In genomic region chr9:61348036-61348435, GRCm38 (mm10) we compare ENCODE assay signal across 15 mouse cellular contexts. TPM values are rescaled to one million over a fixed set of nuclear protein-coding genes. Genes with fewer than 3 reads are reported as not detected.
DNase-seq lines count a peak whose midpoint lies in the region; ATAC-seq lines count a peak whose summit lies in the region.
"Had no signal": no experiment of that assay in that cellular context is flagged by ENCODE, and none has a peak within 500 bp of the region (broad histone marks: within the 10 kb centered on the region; RNA-seq: fewer than 3 reads in every experiment).

No protein-coding gene starts in this region.

- peak; percentile 42 for DNase-seq in cerebellum, adult 11-12 months
- no peak for DNase-seq in cerebellum, adult 8-10 months
- DNase-seq in neural tube, embryonic 10.5 days (ENCODE audit: extremely low spot score, low spot score) = no peak
- peak; percentile 48 for DNase-seq in kidney, postnatal 14 days
- no peak for DNase-seq in embryo, embryonic 10 days (ENCODE audit: low spot score)
- DNase-seq: heart, adult 18-20 months; heart, postnatal 10 days; layer of hippocampus, postnatal 36 days; thymus, postnatal 14 days had no signal

- 73% methylated on average over 9 of the region's 9 CpGs for whole genome bisulfite sequencing in neural tube, embryonic 15.5 days

- H3K9ac ChIP-seq in neural tube, embryonic 15.5 days (replicated peaks) = no peak overlapping the region
- H3K9ac ChIP-seq: embryonic facial prominence, embryonic 12.5 days; limb, embryonic 15.5 days had no signal

- peaks cover 23% of the 10 kb centered on the region for H3K27me3 ChIP-seq in neural tube, embryonic 15.5 days (replicated peaks)

- H3K36me3 ChIP-seq in neural tube, embryonic 15.5 days = no peaks in the 10 kb centered on the region
- H3K36me3 ChIP-seq: embryonic facial prominence, embryonic 12.5 days; G1E; limb, embryonic 15.5 days had no signal

- H3K4me2 ChIP-seq in neural tube, embryonic 15.5 days = no peak overlapping the region
- H3K4me2 ChIP-seq: embryonic facial prominence, embryonic 12.5 days; limb, embryonic 15.5 days had no signal

- H3K4me3 ChIP-seq in neural tube, embryonic 15.5 days (replicated peaks) = no peak overlapping the region
- H3K4me3 ChIP-seq: embryonic facial prominence, embryonic 12.5 days; limb, embryonic 15.5 days had no signal

- H3K9me3 ChIP-seq in neural tube, embryonic 15.5 days (replicated peaks) = no peaks in the 10 kb centered on the region
- H3K9me3 ChIP-seq: embryonic facial prominence, embryonic 12.5 days; G1E; limb, embryonic 15.5 days had no signal

- H3K27ac ChIP-seq in neural tube, embryonic 15.5 days (replicated peaks) = no peak overlapping the region
- H3K27ac ChIP-seq: embryonic facial prominence, embryonic 12.5 days; limb, embryonic 15.5 days had no signal

- H3K4me1 ChIP-seq in neural tube, embryonic 15.5 days = peaks cover 41% of the 10 kb centered on the region

- ATAC-seq in neural tube, embryonic 15.5 days (ENCODE audit: low FRiP score) = peak; percentile 21; the same call in 1 of the 2 replicates
- ATAC-seq in neutrophil, adult 5-6 weeks (ENCODE audit: extremely low read depth, insufficient number of reproducible peaks, low FRiP score, poor library complexity, severe bottlenecking) = peak; percentile 68
- no peak for ATAC-seq in inflammation-experienced regulatory T-cells, adult 6 months

RNA-seq across cellular contexts. Expression of gene Tle3, which starts 24.1 kb away (rescaled TPM):
- polyA plus RNA-seq in neural tube, embryonic 15.5 days (2015; fragmentation: Nextera tagmentation; extraction: Ambion mirVana) = 20.5 and 24.2 TPM in 2 replicates
- total RNA-seq in neutrophil, adult 5-6 weeks (2017) = 232 and 253 TPM in 2 replicates
- 10 to 100 TPM; 24.8 to 36.7 (median 29.8) TPM for polyA plus RNA-seq in inflammation-experienced regulatory T-cells, adult 6 months (2017; shearing (Covaris generic))

Comparison
In these comparisons a context has a peak if more than half of its experiments do, and no peak if none do; other contexts are left out.
1. DNase-seq: peak in cerebellum, adult 11-12 months (single experiment) and kidney, postnatal 14 days (single experiment); none in cerebellum, adult 8-10 months (single experiment), neural tube, embryonic 10.5 days (single experiment) and embryo, embryonic 10 days (single experiment).